Mouse (Mus musculus): ENCODE results near the gene Vmn2r62.
"Not testable (repeated sequence)": the region's sequence is repeated elsewhere in the genome, so short reads cannot be mapped to it uniquely, and the experiment has no call there.

The Vmn2r62 gene

DNA sequence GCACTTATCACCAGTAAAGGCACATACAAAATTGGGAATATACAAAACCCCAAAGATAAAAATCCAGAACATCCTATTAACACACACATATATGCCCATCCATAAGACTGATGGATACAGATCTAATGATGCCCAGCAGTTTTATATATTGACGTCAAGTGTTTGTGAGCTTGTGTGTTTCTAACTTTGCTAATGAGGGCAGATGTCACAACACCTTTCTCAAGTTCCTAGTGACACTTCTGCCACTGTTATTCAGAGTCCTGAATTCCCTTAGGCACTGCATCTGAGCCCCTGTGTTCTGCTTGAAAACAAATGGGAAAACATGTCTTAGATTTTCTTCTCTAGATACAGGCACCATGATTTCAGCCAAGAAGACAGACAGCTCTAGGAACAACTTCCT is at the start of gene Vmn2r62:
TSS of gene Vmn2r62 (minus strand) at position 101 of the 400 bp plus-strand sequence.
- DNase-seq (ENCODE audit: low read depth in 2 of 2, low spot score in 2 of 2): not testable (repeated sequence)

DNA sequence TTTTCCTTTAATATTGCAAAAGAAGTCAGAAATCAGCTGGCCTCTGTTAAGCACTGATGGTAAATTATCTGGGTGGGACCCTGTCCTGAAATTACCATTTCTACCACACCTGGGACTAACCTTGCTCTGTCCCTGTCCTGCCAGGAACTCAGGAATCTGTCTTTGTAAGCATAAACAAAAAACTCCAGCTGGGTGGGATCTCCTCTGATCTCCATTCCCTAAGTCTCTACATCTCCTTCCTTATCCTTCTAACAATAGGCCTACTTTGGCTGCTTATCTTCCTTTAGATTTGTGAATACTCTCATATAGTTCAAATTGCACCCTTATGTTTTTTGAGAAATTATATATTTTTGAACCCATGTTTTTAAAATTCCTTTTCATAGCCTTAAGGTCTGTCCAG is 45.0 kb upstream of the Vmn2r62 start:
- DNase-seq (ENCODE audit: low read depth in 2 of 2, low spot score in 2 of 2): not testable (repeated sequence)

DNA sequence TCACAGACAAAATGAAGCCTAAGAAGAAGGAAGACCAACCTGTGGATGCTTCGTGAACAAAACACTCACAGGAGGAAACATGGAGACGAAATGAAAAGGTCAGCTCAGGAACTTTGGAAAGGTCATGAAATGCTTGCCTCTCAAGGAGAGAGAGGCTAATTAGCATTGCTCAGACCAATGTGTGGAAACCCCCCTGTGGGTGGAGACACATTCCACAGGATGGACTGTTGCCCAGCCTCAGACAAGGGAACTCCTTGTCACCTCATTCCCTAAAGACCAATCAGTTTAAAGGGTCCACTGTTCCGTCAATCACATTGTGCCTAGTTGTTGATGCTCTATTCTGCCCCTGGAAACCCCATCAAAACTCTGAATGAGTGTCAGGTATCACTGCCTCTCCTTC is 38.9 kb upstream of the Vmn2r62 start:
- no peak for DNase-seq (ENCODE audit: low read depth in 2 of 2, low spot score in 2 of 2)

DNA sequence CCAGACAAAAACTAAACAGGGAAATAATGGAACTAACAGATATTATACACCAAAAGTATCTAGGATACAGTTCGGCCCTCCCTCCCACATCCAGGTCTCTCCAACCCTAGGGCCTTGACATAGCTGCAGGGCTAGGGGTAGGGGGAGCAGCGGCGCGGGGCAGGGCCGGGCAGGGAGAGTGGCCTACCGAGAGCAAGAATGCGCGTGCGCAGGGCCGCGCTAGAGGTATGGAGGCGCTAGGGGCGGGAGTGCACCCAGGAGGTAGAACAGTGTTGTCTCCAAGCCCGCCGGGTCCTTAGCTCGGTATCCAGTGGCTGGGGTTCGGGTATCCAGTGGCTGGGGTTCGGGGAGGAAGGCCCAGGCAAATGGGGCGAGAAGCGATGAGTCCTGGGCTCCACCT is 43.5 kb downstream of the Vmn2r62 start:
- DNase-seq (ENCODE audit: low read depth in 2 of 2, low spot score in 2 of 2): no peak

DNA sequence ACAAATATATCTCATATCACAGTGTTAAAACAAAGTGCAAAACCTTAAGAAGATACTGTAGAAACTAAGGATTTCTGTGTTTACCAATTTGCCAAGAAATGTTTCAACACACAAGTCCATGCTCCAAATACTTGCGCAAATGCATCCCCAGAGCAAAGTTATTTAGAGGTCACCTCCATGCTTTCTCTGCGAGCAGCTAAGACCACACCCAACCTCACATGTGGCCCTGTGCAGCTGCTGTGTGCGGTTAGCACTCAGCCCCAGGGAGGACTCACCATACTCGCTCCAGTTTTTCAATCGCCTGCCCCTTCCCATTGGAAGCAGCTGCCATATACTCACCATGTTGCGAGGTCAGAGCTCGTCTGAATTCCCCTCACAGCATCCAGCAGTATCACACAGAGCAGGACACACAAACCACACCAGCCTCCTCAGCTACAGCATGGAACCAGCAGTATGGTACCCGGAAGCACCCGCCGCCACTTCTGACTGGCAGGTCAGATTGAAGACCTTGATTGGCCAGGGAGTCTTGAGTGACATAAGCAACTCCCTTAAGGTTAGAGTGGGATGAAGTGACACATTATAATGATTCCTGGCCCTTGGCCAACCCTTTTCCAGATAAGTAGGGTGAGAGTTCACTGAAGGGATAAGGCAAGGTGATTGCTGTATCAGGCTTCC is 54.7 kb downstream of the Vmn2r62 start:
- DNase-seq (ENCODE audit: low read depth in 2 of 2, low spot score in 2 of 2): no peak

DNA sequence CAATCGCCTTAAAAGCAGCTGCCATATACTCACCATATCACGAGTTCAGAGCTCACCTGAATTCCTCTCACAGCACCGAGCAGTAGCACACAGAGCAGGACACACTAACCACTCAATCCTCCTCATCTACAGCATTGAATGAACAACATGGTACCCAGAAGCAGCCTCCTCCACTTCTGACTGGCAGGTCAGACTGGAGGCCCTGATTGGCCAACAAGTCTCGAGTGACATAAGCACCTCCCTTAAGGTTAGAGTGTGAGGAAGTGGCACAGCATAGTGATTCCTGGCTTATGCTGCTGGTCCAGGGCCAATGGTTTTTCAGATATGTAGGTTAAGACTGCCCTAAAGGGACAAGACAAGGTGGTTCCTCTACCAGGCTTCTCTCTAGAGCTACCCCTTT is 66.4 kb downstream of the Vmn2r62 start, which contains the start of gene Gm17067:
TSS of gene Gm17067 (minus strand) at position 101 of the 400 bp plus-strand sequence.
- not testable (repeated sequence) for DNase-seq (ENCODE audit: low read depth in 2 of 2, low spot score in 2 of 2)

Data from CD8-positive naive resting alpha-beta T cell, adult 2 months (primary cell).